Mouse (Mus musculus): Measurements from ENCODE around the gene Cd300ld3.

Gene Cd300ld3

GRCm38 (mm10) chr11:115048259-115048658 is at the start of gene Cd300ld3:
TSS of gene Cd300ld3 (minus strand) at chr11:115048409.
- TF ChIP-seq GATA4 (IDR thresholded peaks at IDR 0.05; ENCODE audit: insufficient replicate concordance, low read length), result no peak

DNA sequence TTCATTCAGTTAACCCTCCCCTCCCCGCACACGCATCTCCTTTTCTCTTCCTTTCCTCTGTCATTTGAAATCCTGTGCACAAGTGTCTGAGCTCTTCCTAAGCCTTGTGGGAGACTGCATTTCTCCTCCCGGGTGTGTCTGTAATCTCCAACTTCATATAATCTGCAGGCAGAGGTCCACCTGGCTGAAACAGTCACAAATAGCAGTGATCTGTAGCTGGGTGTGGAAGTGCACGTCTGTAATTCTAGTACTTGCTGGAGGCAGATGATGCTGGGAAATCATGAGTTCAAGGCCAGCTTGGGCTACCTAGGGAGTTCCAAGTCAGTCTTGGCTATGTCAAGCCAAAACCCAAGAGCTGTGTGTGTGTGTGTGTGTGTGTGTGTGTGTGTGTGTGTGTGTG is 43.9 kb upstream of the Cd300ld3 start:
- TF ChIP-seq GATA4 (IDR thresholded peaks at IDR 0.05; ENCODE audit: insufficient replicate concordance, low read length), result no peak

DNA sequence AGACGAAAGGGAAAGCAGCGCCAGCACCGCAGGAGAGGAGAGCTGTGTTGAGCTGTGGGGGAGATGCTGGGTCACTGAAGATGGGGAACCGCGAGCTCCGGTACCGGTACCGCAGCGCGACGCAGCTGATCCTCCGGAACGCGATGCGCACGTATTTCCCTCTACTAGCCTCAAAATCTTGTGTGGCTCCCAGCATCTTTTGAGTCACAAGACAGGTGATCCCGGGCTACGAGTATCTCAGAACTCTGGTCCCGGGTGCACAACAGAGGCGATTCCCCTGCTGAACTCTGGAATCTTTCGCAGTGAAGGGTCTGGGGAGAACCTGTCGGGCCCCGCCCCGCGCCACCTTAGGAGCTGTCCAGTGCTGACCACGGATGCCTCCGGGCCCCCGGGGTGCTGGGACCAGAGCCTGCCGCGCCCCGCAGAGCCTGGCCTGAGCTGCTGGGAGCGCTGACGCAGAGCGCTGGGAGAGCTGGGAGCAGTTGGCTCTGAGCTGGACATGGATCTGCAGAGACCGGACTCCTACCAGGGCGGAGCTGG is 43.2 kb upstream of the Cd300ld3 start, which contains the start of gene Rab37:
Gene Rab37, plus strand, starts transcription at position 70 of the 540 bp plus-strand sequence.
- no peak for TF ChIP-seq GATA4 (IDR thresholded peaks at IDR 0.05; ENCODE audit: insufficient replicate concordance, low read length)

GRCm38 (mm10) chr11:115089853-115090252 is 41.6 kb upstream of the Cd300ld3 start:
- no peak for TF ChIP-seq GATA4 (IDR thresholded peaks at IDR 0.05; ENCODE audit: insufficient replicate concordance, low read length)

DNA sequence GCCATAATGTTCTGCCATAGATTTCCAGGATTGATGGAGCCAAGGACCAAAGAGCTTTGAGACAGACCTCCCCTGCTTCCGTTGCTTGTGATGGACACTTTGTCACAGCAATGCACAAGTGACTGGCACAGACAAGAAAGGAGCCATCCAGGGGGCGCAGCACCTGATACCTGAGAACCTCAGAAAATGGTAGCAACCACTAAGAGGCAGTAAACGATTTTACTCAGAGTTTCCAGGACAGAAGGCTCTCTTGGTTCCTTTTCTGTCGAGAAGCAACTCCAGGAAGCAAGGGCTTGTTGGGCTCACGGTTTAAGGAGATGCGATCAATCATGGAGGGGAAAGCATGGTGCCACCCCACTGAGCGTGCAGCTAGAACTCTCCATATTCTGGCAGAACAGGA is 38.0 kb upstream of the Cd300ld3 start:
- no peak for TF ChIP-seq GATA4 (IDR thresholded peaks at IDR 0.05; ENCODE audit: insufficient replicate concordance, low read length)

GRCm38 (mm10) chr11:115085064-115085463 is 36.9 kb upstream of the Cd300ld3 start:
- TF ChIP-seq GATA4 (IDR thresholded peaks at IDR 0.05; ENCODE audit: insufficient replicate concordance, low read length), result no peak

DNA sequence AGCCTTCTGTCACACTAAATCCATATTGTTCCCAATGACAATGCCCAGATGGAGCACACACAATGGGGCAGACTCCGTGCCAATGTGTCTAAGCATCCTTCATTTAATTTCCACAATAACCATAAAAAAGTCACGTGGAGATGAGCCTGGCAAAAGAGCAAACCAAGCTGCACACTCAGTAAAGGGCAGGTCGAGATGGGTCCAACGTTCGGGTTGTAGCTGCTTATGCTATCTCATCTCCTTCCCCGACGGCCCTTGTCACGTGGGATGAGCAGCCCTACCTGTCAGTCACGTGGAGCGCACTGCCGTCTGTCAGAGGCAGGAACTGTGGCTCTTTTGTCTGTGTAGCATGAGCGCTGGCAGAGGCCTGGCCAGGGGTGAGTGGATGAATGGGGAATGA is 36.4 kb upstream of the Cd300ld3 start:
- TF ChIP-seq GATA4 (IDR thresholded peaks at IDR 0.05; ENCODE audit: insufficient replicate concordance, low read length), result no peak

- TF ChIP-seq GATA4 (IDR thresholded peaks at IDR 0.05; ENCODE audit: insufficient replicate concordance, low read length), result no peak
These were observed 35.3 kb upstream of the Cd300ld3 start for GRCm38 (mm10) chr11:115083376-115084139.

DNA sequence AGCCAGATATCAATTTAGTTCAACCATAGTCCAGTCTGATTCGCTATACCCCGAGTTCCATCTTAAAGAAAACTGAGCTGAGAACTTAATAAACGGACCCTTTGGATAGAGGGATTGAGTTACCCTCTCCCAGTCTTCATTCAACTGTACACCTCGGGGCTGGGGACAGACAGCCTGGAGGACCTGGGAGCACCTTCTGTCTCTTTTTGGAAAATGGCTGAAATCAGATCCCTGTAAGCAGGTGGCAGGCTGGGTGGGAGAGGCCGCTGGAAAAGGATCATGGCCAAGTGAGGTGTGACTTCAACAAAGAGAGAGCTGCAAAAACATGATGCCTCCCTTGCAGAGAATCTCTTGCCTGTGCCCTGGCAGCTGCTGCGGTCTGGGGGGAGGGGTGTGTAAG is 34.0 kb upstream of the Cd300ld3 start:
- no peak for TF ChIP-seq GATA4 (IDR thresholded peaks at IDR 0.05; ENCODE audit: insufficient replicate concordance, low read length)

- TF ChIP-seq GATA4 (IDR thresholded peaks at IDR 0.05; ENCODE audit: insufficient replicate concordance, low read length), result no peak
These were observed 33.2 kb upstream of the Cd300ld3 start for GRCm38 (mm10) chr11:115081373-115081772.

GRCm38 (mm10) chr11:115080886-115081285 is 32.7 kb upstream of the Cd300ld3 start:
- TF ChIP-seq GATA4 (IDR thresholded peaks at IDR 0.05; ENCODE audit: insufficient replicate concordance, low read length), result no peak

DNA sequence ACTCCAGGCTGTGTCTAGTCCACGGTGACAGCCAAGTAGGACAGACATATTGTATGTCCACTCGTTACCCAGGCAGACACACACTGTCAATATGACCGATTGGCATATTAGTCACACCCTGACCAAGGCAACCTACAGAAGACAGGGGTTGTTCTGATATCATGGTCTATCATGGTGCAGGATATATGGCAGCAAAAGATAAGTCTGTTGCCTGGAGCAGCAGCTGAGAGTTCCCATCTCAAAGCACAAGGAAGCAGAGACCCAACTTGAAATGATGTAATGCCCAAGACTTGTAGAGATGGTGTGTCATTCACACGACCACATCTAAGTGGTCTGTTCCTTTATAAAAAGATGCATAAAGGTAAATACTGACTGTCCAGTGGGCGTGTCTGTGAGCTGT is 30.5 kb upstream of the Cd300ld3 start:
- no peak for TF ChIP-seq GATA4 (IDR thresholded peaks at IDR 0.05; ENCODE audit: insufficient replicate concordance, low read length)

DNA sequence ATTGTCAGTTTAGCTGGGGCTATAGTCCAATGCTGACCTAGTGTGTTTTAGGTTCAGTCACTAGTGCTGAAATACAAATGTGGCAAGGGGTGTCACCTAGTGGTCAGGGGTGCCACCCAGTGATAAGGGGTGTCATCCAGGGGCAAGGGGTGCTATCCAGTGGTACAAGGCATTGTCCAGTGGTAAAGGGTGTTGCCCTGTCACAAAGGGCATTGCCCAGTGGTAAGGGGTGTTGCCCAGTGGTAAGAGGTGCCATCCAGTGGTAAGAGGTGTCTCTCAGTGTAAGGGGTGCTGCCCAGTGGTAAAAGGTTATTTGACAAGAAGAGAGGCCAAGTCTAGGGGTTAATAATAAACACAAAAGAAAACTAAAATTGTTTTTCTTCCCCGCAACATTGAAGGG is 29.2 kb upstream of the Cd300ld3 start:
- no peak for TF ChIP-seq GATA4 (IDR thresholded peaks at IDR 0.05; ENCODE audit: insufficient replicate concordance, low read length)

- TF ChIP-seq GATA4 (IDR thresholded peaks at IDR 0.05; ENCODE audit: insufficient replicate concordance, low read length), result no peak
These were observed 27.6 kb upstream of the Cd300ld3 start for GRCm38 (mm10) chr11:115075859-115076258.

DNA sequence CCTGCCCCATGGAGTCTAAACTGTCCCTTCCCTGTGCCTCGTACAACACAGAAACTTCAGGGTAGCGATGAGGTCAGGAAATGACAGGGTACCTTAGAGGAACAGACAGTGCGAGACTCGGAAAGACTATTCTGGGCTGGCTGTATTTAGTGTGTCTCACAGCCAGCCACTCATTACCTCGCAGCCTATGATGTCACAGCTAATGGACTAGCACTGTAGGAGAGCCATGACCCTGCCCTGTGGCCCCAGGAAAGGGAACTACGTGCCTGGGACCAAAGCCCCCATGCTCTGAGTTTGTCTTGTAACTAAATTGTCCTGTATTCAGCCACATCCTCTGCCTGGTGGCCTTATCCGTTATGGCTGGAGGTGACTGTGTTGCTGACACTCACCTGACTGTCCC is 27.2 kb upstream of the Cd300ld3 start:
- no peak for TF ChIP-seq GATA4 (IDR thresholded peaks at IDR 0.05; ENCODE audit: insufficient replicate concordance, low read length)

DNA sequence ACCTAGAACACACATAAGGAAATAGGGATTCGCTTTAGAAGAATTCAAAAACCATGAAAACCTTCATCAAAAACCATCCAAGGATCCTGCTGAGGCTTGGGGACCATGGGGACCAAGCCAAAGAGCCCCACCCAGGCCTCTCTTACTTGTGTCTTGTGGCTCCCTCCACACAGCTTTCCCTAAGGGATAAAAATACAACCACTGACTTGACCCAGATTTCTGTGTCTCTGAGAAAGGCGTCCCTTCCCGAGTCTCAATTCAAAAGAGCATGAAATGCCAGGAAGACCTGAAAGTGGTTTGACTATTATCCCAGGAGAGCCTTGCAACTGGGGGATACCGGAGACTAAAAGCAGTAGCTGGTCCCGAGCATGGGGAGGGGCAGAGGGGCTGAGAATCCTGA is 24.8 kb upstream of the Cd300ld3 start:
- no peak for TF ChIP-seq GATA4 (IDR thresholded peaks at IDR 0.05; ENCODE audit: insufficient replicate concordance, low read length)
